Mouse (Mus musculus): ENCODE data around the gene Ppp1r9a.

Gene Ppp1r9a

GRCm38 (mm10) chr6:4962197-4962596, 59.5 kb downstream of the Ppp1r9a start:
- no peak for DNase-seq

- no peak for DNase-seq
Observed at GRCm38 (mm10) chr6:4963049-4963448, 60.3 kb downstream of the Ppp1r9a start.

GRCm38 (mm10) chr6:4967236-4967635, 64.5 kb downstream of the Ppp1r9a start:
- DNase-seq = no peak

DNA sequence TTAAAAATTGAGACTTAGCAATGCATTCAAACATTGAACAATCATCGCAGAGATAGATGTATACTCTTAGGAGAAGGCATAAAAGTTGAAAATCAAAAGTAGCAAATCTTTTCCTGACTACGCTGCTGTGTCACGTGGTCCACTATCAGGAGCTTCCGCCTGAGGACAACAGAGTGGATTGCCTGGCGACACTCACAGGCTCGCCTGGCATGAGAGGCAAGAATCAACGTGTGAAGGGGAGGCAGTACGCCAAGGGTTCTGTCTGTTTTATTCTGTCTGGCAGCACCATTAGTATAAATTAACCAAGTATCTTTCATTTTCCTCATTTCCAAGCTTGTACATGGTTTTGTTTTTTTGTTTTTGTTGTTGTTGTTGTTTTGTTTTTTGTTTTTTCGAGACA, 68.5 kb downstream of the Ppp1r9a start:
- DNase-seq = peak; percentile 49 to 54

DNA sequence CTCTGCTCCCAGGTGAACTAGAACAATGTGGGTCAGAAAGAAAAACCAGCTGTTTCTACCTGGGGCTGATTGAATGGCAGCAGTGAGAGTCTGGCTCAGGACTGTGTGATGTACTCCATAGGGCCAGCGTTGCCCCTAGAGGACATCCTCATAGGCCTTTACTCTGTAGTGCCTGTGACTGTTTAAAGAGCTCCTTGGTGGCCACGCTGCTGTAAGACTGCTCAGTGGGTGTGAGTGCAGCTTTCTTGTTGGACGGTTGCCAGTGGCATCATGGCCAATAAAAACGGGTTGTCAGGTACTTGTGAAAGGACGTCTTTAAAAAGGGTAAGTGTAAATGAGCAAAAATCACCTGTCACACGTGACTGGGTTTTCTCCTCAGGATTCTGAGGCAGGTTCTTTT, 70.1 kb downstream of the Ppp1r9a start:
- DNase-seq = peak; percentile 35 to 41

GRCm38 (mm10) chr6:4973337-4973736, 70.6 kb downstream of the Ppp1r9a start:
- DNase-seq = no peak

DNA sequence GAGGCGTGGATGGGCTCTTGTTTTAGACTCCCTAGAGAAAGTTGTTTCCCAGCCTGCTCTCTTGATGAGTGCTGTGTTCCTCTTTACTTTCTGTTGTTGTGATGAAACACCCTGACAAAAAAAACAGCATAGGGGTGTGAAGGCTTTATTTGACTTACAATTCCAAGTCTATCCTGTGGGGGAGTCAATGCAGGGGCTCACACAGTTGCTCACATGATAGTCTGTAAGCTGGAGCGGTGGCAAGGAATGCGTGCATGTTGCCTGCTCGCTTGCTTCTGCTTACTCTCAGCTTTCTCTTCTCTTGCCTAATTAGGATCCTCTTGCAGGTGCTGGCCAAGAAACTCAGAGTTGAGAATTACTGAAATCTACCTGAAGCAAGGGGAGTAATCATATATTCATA, 74.8 kb downstream of the Ppp1r9a start:
- no peak for DNase-seq

GRCm38 (mm10) chr6:4978249-4978648, 75.5 kb downstream of the Ppp1r9a start:
- DNase-seq = no peak

GRCm38 (mm10) chr6:4978897-4979296, 76.2 kb downstream of the Ppp1r9a start:
- no peak for DNase-seq

DNA sequence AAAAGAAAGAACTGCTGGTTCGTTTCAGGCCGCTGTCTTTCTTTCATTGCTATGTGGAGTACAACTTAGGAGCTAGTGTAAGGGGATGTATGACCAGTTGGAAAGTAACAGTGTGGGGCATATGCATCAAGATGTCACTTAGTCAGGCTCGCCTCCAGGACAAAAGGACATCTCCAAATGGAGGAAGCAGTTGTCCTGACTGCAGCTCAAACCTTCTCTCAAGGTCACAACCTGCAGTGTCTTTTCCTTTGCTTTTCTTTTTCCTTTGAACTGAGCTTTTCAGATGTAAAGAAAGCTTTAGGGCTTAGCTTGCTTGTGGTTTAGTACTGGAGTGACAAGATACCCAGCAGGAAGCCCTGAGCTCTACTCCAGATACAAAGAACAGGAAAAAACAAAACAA, 77.4 kb downstream of the Ppp1r9a start:
- DNase-seq = no peak

- peak in 1 of 2 experiments; percentile 19 for DNase-seq
Observed at GRCm38 (mm10) chr6:4982686-4983162, 80.0 kb downstream of the Ppp1r9a start.

DNA sequence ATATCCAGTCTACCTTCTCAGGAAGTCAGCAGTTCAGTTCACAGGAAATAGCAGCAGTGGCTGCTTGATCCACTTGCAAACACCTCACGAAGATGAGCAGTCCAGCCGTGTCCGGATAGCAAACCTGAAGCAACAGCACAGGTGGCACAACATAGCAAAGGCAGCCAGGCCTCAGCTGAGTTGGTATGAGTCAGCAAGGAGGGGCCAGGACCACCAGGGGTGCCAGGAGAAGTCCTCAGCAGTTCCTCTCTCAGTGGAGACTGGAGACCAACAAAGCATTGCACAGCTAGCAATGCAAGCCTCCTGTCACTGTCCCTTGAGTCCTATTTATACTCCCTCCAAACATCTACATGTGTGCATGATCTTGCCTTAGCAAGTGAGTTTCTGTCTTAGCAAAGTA, 83.0 kb downstream of the Ppp1r9a start:
- no peak for DNase-seq

GRCm38 (mm10) chr6:4987084-4987483, 84.4 kb downstream of the Ppp1r9a start:
- DNase-seq = no peak

- DNase-seq = no peak
Observed at GRCm38 (mm10) chr6:4988688-4989087, 86.0 kb downstream of the Ppp1r9a start.

- no peak for DNase-seq
Observed at GRCm38 (mm10) chr6:4992308-4992707, 89.6 kb downstream of the Ppp1r9a start.

GRCm38 (mm10) chr6:4993600-4994160, 91.0 kb downstream of the Ppp1r9a start:
- DNase-seq = peak in 1 of 2 experiments; percentile 26

GRCm38 (mm10) chr6:4994161-4994919, 91.6 kb downstream of the Ppp1r9a start:
- no peak for DNase-seq

DNA sequence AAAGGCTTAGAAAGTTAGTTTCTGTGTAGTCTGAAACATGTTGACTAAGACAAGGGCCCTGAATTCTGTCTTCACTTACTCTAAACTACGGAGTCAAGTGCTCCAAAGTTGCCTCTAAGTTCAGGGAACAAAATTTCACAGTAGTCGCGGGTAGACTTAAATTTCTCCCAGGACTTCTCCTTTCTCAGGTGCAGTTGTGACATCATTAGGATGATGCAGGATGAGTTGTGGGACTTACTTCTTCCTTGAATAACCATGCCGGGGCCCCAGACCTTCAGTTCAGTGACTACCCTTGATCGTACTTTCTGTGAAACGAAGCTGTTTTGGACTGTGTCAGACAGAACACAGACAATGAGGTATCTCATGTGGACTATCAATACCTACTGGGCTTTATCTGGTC, 94.9 kb downstream of the Ppp1r9a start:
- DNase-seq = no peak

GRCm38 (mm10) chr6:4998929-4999328, 96.2 kb downstream of the Ppp1r9a start:
- no peak for DNase-seq

- no peak for DNase-seq
Observed at GRCm38 (mm10) chr6:5000788-5001187, 98.1 kb downstream of the Ppp1r9a start.

DNA sequence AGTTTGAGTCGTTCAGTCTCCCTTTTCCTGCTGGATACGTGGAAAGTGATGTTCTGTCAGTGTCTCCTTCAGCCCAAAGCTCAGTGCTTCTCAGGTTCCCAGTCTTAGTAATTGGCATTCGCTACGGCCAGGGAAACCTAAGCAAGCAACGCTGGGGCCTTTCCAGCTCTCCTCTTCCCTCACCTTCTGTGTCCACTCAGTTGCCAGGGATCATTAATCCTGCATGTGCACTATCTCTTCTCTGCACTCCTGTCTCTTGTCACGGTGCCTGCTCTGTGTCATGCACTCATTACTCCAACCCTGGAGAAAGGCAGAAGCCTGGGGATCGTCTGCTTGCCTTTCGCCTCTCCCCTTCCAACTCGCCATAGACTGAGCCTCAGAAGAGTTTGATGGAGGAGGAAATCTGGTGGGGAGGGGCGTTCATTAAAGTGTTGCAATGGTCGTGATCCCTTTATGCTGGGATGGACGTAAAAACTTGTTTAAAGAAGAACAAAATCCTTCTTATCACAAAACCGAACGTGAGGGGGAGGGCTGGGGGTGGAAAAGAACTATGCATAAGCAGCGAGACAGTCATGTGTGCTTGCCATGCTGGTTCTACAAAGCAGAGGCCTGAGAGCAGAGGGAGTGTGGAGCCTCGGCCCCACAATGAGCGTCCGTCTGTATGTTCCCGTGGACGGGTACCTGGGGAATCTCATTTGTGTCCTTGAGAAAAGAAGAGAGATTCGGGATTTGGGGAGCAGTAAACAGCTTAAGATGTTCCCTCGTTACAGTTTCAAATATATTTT, 103.0 kb downstream of the Ppp1r9a start:
- peak; percentile 90 to 93 for DNase-seq

- no peak for DNase-seq
Observed at GRCm38 (mm10) chr6:5006283-5006946, 103.7 kb downstream of the Ppp1r9a start.

GRCm38 (mm10) chr6:5008166-5008565, 105.4 kb downstream of the Ppp1r9a start:
- no peak for DNase-seq
